In genomic region chr6:87412011-87412410, GRCm38 (mm10) we compare ENCODE assay signal across 28 mouse cellular contexts. TPM values are rescaled to one million over a fixed set of nuclear protein-coding genes. Genes with fewer than 3 reads are reported as not detected.
"Had no signal": no experiment of that assay in that cellular context is flagged by ENCODE, and none has a peak within 500 bp of the region (broad histone marks: within the 10 kb centered on the region; RNA-seq: fewer than 3 reads in every experiment).

No protein-coding gene starts in this region.

- H3K27me3 ChIP-seq: liver, embryonic 13.5 days; midbrain, embryonic 12.5 days; stomach, embryonic 15.5 days had no signal

- H3K9ac ChIP-seq: liver, embryonic 13.5 days; midbrain, embryonic 12.5 days; stomach, embryonic 15.5 days had no signal

- H3K4me2 ChIP-seq: liver, embryonic 13.5 days; midbrain, embryonic 12.5 days; stomach, embryonic 15.5 days had no signal

- H3K36me3 ChIP-seq: liver, embryonic 13.5 days; midbrain, embryonic 12.5 days; stomach, embryonic 15.5 days had no signal

- H3K4me3 ChIP-seq: layer of hippocampus, adult 2 months; left cerebral cortex, adult 2 months; liver, embryonic 13.5 days; midbrain, embryonic 12.5 days; stomach, embryonic 15.5 days had no signal

- H3K9me3 ChIP-seq: liver, embryonic 13.5 days; midbrain, embryonic 12.5 days; stomach, embryonic 15.5 days had no signal

- ATAC-seq: intestine, embryonic 16.5 days had no signal

- H3K4me1 ChIP-seq: stomach, embryonic 15.5 days had no signal

- DNase-seq: kidney, adult 2 months; kidney, postnatal 25 days; layer of hippocampus, postnatal 36 days; liver, embryonic 13.5 days; lung, adult 2 months; lung, postnatal 14 days; lung, postnatal 4 days; right cerebral cortex, postnatal 25 days; spleen, adult 18-20 months; thymus, postnatal 25 days had no signal

- H3K27ac ChIP-seq: kidney, postnatal 0 days; layer of hippocampus, adult 2 months; left cerebral cortex, adult 2 months; liver, embryonic 13.5 days; midbrain, embryonic 12.5 days; stomach, embryonic 15.5 days had no signal

RNA-seq across cellular contexts. Expression of gene Bmp10, which starts 16.8 kb away (rescaled TPM):
- total RNA-seq: layer of hippocampus, adult 2 months; layer of hippocampus, postnatal 36 days; left cerebral cortex, adult 2 months; left cerebral cortex, postnatal 10 days; left cerebral cortex, postnatal 36 days; megakaryocyte progenitor cell, adult 5-6 weeks; megakaryocyte-erythroid progenitor cell, adult 5-6 weeks had no signal
- polyA plus RNA-seq: intestine, embryonic 16.5 days; kidney, adult 2 months; kidney, embryonic 14.5 days; kidney, postnatal 0 days; large intestine, adult 2 months; limb, embryonic 11.5 days; limb, embryonic 14.5 days; lung, adult 2 months; midbrain, embryonic 12.5 days; stomach, embryonic 15.5 days; thymus, postnatal 0 days had no signal

RNA-seq across cellular contexts. Expression of gene Gkn3, which starts 23.3 kb away (rescaled TPM):
- total RNA-seq: liver, adult 2 months; megakaryocyte progenitor cell, adult 5-6 weeks; megakaryocyte-erythroid progenitor cell, adult 5-6 weeks had no signal
- polyA plus RNA-seq: kidney, embryonic 14.5 days; limb, embryonic 11.5 days; liver, adult 2 months; liver, embryonic 13.5 days; liver, embryonic 16.5 days; midbrain, embryonic 12.5 days; thymus, postnatal 0 days had no signal

RNA-seq across cellular contexts. Expression of gene Gkn2, which starts 38.9 kb away (rescaled TPM):
- total RNA-seq: layer of hippocampus, adult 2 months; layer of hippocampus, postnatal 10 days; layer of hippocampus, postnatal 36 days; left cerebral cortex, adult 2 months; left cerebral cortex, postnatal 10 days; left cerebral cortex, postnatal 36 days; liver, adult 2 months; megakaryocyte progenitor cell, adult 5-6 weeks; megakaryocyte-erythroid progenitor cell, adult 5-6 weeks had no signal
- polyA plus RNA-seq: intestine, embryonic 16.5 days; kidney, adult 2 months; kidney, embryonic 14.5 days; kidney, postnatal 0 days; limb, embryonic 11.5 days; liver, adult 2 months; liver, embryonic 13.5 days; liver, embryonic 16.5 days; midbrain, embryonic 12.5 days had no signal
